Mouse (Mus musculus): ENCODE results near the gene Ece1. TPM values are rescaled to one million over a fixed set of nuclear protein-coding genes. Genes with fewer than 3 reads are reported as not detected.

Gene Ece1
- polyA plus RNA-seq, 1 experiment: 69.9 TPM

DNA sequence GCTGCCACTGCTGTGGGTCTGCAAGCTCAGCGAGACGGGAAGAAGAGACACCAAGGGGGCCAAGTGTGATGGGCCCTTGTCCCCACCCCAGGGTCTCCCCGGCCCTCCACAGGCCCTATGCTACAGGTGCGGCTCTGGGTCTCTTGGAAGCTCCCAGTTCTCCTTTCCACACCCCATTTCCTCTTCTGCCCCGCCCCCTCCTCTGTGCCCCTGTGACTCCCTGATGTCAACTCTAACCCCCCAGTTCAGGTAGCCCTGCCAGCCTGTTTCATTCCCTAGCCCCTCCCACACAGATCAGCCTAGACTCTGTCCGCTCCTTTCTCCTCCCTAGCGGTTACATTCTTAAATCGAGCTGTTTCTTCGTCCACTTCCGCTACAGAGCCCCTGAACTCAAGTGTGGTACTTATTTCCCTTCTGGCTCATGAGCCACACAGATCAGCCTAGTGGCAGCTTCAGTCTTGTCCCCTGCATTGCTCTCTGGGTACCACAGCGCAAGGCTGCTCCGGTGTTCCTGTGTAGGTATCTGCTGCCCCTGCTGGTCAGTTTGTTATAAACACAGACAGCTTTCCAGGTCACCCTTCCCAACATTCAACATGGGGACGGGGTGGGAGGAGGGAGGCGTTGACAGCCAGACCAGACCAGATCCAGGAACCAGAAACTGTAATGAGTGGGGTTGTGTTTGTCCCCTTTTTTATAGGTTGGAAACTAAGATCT is 26.3 kb upstream of the Ece1 start:
- no peaks in the 10 kb centered on the region for H3K79me2 ChIP-seq (ENCODE audit: control insufficient read depth, insufficient read depth)
- no peak overlapping the region for H3K4me2 ChIP-seq (ENCODE audit: low read depth)
- TF ChIP-seq MYOD1 (IDR thresholded peaks at IDR 0.05; ENCODE audit: control insufficient read depth in 1 of 3, insufficient read length in 2 of 3, low read depth in 2 of 3) (no peak), TCF12 (IDR thresholded peaks at IDR 0.05; ENCODE audit: insufficient read depth, poor library complexity, severe bottlenecking) (no peak), TCF3 (IDR thresholded peaks at IDR 0.05; ENCODE audit: insufficient read length, low read depth) (no peak), POLR2AphosphoS2 (IDR thresholded peaks at IDR 0.05; ENCODE audit: insufficient read length, low read depth) (no peak), POLR2A (IDR thresholded peaks at IDR 0.05; ENCODE audit: insufficient read length, low read depth) (no peak), E2F4 (IDR thresholded peaks at IDR 0.05; ENCODE audit: insufficient read depth) (no peak), MAX (IDR thresholded peaks at IDR 0.05; ENCODE audit: low read depth) (no peak), MYOG (IDR thresholded peaks at IDR 0.05; ENCODE audit: control insufficient read depth in 1 of 3, insufficient read depth in 1 of 3, insufficient read length in 2 of 3, low read depth in 2 of 3) (no peak), USF1 (IDR thresholded peaks at IDR 0.05; ENCODE audit: low read depth) (no peak), REST (IDR thresholded peaks at IDR 0.05; ENCODE audit: insufficient read depth, insufficient read length) (no peak), SRF (IDR thresholded peaks at IDR 0.05; ENCODE audit: control insufficient read depth, insufficient read length, low read depth) (no peak), CEBPB (IDR thresholded peaks at IDR 0.05; ENCODE audit: insufficient read depth, poor library complexity, severe bottlenecking) (no peak)
- H3ac ChIP-seq (ENCODE audit: control insufficient read depth, insufficient read length): no peak overlapping the region
- no peak overlapping the region for H3K4me3 ChIP-seq
- no peaks in the 10 kb centered on the region for H3K36me3 ChIP-seq (ENCODE audit: control insufficient read depth, insufficient read depth)
- H3K27me3 ChIP-seq (ENCODE audit: control insufficient read depth, insufficient read depth, insufficient read length): no peaks in the 10 kb centered on the region

DNA sequence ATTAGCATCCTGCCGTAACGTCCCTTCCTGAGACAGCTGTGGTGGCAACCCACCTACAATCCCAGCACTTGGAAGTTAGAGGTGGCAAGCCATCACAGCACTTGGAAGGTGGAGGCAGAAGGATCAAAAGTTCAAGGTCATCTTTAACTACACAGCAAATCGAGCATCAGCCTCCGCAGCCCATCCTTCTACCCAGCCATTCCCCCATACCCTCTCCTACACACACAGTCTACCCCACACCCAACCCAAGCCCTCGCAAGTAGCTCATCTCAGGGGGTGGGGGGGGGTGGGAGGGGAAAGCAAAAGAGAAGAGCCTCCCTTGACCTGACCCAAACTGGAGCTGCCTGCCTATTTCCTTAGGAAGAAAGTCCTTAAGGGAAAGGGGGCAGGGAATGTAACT is 25.3 kb upstream of the Ece1 start:
- TF ChIP-seq REST (IDR thresholded peaks at IDR 0.05; ENCODE audit: insufficient read depth, insufficient read length): no peak
- no peak for TF ChIP-seq MYOG (IDR thresholded peaks at IDR 0.05; ENCODE audit: control insufficient read depth in 1 of 3, insufficient read depth in 1 of 3, insufficient read length in 2 of 3, low read depth in 2 of 3)
- TF ChIP-seq TCF12 (IDR thresholded peaks at IDR 0.05; ENCODE audit: insufficient read depth, poor library complexity, severe bottlenecking): no peak
- no peak for TF ChIP-seq USF1 (IDR thresholded peaks at IDR 0.05; ENCODE audit: low read depth)
- no peak for TF ChIP-seq MYOD1 (IDR thresholded peaks at IDR 0.05; ENCODE audit: control insufficient read depth in 1 of 3, insufficient read length in 2 of 3, low read depth in 2 of 3)
- no peak for TF ChIP-seq E2F4 (IDR thresholded peaks at IDR 0.05; ENCODE audit: insufficient read depth)
- H3K27me3 ChIP-seq (ENCODE audit: control insufficient read depth, insufficient read depth, insufficient read length): no peaks in the 10 kb centered on the region
- H3K4me3 ChIP-seq: no peak overlapping the region
- no peaks in the 10 kb centered on the region for H3K79me2 ChIP-seq (ENCODE audit: control insufficient read depth, insufficient read depth)
- no peak overlapping the region for H3ac ChIP-seq (ENCODE audit: control insufficient read depth, insufficient read length)
- H3K4me2 ChIP-seq (ENCODE audit: low read depth): no peak overlapping the region
- H3K36me3 ChIP-seq (ENCODE audit: control insufficient read depth, insufficient read depth): no peaks in the 10 kb centered on the region

DNA sequence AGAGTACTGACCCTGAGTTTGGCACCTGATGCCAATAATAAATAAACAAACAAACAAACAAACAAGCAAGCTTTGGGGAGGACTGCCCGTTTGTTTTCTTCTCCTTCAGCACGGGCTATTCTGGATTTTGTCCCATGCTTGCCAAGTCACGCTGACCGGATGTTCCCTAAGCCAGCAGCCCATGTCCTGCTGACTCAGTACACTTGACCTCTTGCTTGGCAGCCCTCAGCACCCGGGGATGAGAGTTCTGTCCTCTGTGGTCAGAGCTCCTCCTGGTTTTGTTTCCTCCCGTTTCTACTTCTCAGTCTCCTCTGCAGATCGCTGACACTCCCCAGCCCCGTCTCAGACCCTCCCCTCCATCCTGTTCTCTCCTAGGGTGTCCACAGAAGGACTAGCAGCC is 24.2 kb upstream of the Ece1 start:
- H3K79me2 ChIP-seq (ENCODE audit: control insufficient read depth, insufficient read depth): no peaks in the 10 kb centered on the region

DNA sequence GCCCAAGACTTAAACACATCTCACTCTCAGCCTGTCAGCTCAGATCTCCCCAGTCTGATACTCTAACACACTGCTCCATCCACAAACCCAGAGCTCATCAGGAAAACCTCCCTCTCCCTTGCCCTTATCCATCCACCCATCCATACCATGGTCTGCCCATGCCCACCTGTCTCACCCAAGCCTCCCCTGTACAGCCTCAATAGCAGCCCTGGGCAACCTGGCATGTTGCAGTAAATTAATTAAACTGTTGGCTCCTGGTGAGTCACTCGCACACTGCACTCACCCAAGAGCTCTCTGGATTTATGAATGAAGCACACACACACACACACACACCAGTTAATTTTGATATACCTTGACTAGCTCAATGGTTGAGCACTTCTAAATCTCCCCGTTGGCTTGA is 23.2 kb upstream of the Ece1 start:
- Histone ChIP-seq H3K4me2 (ENCODE audit: low read depth) (no peak overlapping the region), H3K79me2 (ENCODE audit: control insufficient read depth, insufficient read depth) (no peaks in the 10 kb centered on the region)
- TF ChIP-seq TCF12 (IDR thresholded peaks at IDR 0.05; ENCODE audit: insufficient read depth, poor library complexity, severe bottlenecking) (no peak), POLR2A (IDR thresholded peaks at IDR 0.05; ENCODE audit: insufficient read length, low read depth) (no peak), SRF (IDR thresholded peaks at IDR 0.05; ENCODE audit: control insufficient read depth, insufficient read length, low read depth) (no peak), USF1 (IDR thresholded peaks at IDR 0.05; ENCODE audit: low read depth) (no peak), POLR2AphosphoS2 (IDR thresholded peaks at IDR 0.05; ENCODE audit: insufficient read length, low read depth) (no peak), REST (IDR thresholded peaks at IDR 0.05; ENCODE audit: insufficient read depth, insufficient read length) (no peak), TCF3 (IDR thresholded peaks at IDR 0.05; ENCODE audit: insufficient read length, low read depth) (no peak), MYOG (IDR thresholded peaks at IDR 0.05; ENCODE audit: control insufficient read depth in 1 of 3, insufficient read depth in 1 of 3, insufficient read length in 2 of 3, low read depth in 2 of 3) (no peak), MAX (IDR thresholded peaks at IDR 0.05; ENCODE audit: low read depth) (no peak), MYOD1 (IDR thresholded peaks at IDR 0.05; ENCODE audit: control insufficient read depth in 1 of 3, insufficient read length in 2 of 3, low read depth in 2 of 3) (no peak), CEBPB (IDR thresholded peaks at IDR 0.05; ENCODE audit: insufficient read depth, poor library complexity, severe bottlenecking) (no peak), E2F4 (IDR thresholded peaks at IDR 0.05; ENCODE audit: insufficient read depth) (no peak)

More for the DNA sequence above, 24.2 kb upstream of the Ece1 start:
- Histone ChIP-seq H3ac (ENCODE audit: control insufficient read depth, insufficient read length) (no peak overlapping the region), H3K4me2 (ENCODE audit: low read depth) (peak overlapping the region; percentile 76), H3K36me3 (ENCODE audit: control insufficient read depth, insufficient read depth) (no peaks in the 10 kb centered on the region), H3K4me3 (no peak overlapping the region), H3K27me3 (ENCODE audit: control insufficient read depth, insufficient read depth, insufficient read length) (no peaks in the 10 kb centered on the region)
- peak in 1 of 3 experiments; percentile 26 for TF ChIP-seq MYOD1 (IDR thresholded peaks at IDR 0.05; ENCODE audit: control insufficient read depth in 1 of 3, insufficient read length in 2 of 3, low read depth in 2 of 3)
- TF ChIP-seq POLR2A (IDR thresholded peaks at IDR 0.05; ENCODE audit: insufficient read length, low read depth): no peak
- TF ChIP-seq TCF3 (IDR thresholded peaks at IDR 0.05; ENCODE audit: insufficient read length, low read depth): no peak
- TF ChIP-seq TCF12 (IDR thresholded peaks at IDR 0.05; ENCODE audit: insufficient read depth, poor library complexity, severe bottlenecking): no peak
- no peak for TF ChIP-seq SRF (IDR thresholded peaks at IDR 0.05; ENCODE audit: control insufficient read depth, insufficient read length, low read depth)

DNA sequence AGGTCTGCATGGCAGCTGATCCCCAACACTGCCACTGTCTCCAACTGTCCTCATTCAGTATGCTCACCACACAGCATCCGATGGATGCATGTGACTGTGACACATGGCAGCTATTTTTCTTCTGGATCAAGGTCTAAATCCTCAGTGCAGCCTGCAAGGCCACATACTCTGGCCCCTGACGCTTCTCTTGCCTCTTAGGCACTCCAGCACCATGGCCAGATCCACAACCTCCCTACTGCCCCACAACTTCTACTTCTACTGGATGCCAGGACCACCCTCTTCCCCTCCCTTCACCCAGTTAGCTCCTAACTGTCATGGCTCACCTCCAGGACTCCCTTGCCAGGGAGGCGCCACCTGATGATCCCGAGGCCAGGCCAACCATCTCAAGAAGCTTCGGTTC is 22.6 kb upstream of the Ece1 start:
- Histone ChIP-seq H3K79me2 (ENCODE audit: control insufficient read depth, insufficient read depth) (no peaks in the 10 kb centered on the region), H3K27me3 (ENCODE audit: control insufficient read depth, insufficient read depth, insufficient read length) (no peaks in the 10 kb centered on the region), H3K36me3 (ENCODE audit: control insufficient read depth, insufficient read depth) (no peaks in the 10 kb centered on the region), H3K4me3 (no peak overlapping the region), H3K4me2 (ENCODE audit: low read depth) (peak overlapping the region; percentile 8), H3ac (ENCODE audit: control insufficient read depth, insufficient read length) (no peak overlapping the region)
- TF ChIP-seq MAX (IDR thresholded peaks at IDR 0.05; ENCODE audit: low read depth) (no peak), CEBPB (IDR thresholded peaks at IDR 0.05; ENCODE audit: insufficient read depth, poor library complexity, severe bottlenecking) (no peak), REST (IDR thresholded peaks at IDR 0.05; ENCODE audit: insufficient read depth, insufficient read length) (peak; percentile 73), TCF12 (IDR thresholded peaks at IDR 0.05; ENCODE audit: insufficient read depth, poor library complexity, severe bottlenecking) (no peak), USF1 (IDR thresholded peaks at IDR 0.05; ENCODE audit: low read depth) (no peak), TCF3 (IDR thresholded peaks at IDR 0.05; ENCODE audit: insufficient read length, low read depth) (no peak), MYOD1 (IDR thresholded peaks at IDR 0.05; ENCODE audit: control insufficient read depth in 1 of 3, insufficient read length in 2 of 3, low read depth in 2 of 3) (peak in 1 of 3 experiments; percentile 15), E2F4 (IDR thresholded peaks at IDR 0.05; ENCODE audit: insufficient read depth) (no peak), SRF (IDR thresholded peaks at IDR 0.05; ENCODE audit: control insufficient read depth, insufficient read length, low read depth) (no peak), POLR2AphosphoS2 (IDR thresholded peaks at IDR 0.05; ENCODE audit: insufficient read length, low read depth) (no peak), POLR2A (IDR thresholded peaks at IDR 0.05; ENCODE audit: insufficient read length, low read depth) (no peak), MYOG (IDR thresholded peaks at IDR 0.05; ENCODE audit: control insufficient read depth in 1 of 3, insufficient read depth in 1 of 3, insufficient read length in 2 of 3, low read depth in 2 of 3) (no peak)

More for the DNA sequence above, 23.2 kb upstream of the Ece1 start:
- no peaks in the 10 kb centered on the region for H3K27me3 ChIP-seq (ENCODE audit: control insufficient read depth, insufficient read depth, insufficient read length)
- H3K4me3 ChIP-seq: no peak overlapping the region
- H3ac ChIP-seq (ENCODE audit: control insufficient read depth, insufficient read length): no peak overlapping the region
- H3K36me3 ChIP-seq (ENCODE audit: control insufficient read depth, insufficient read depth): no peaks in the 10 kb centered on the region

All from myocyte (in vitro differentiated cells).